In genomic region chr12:70801361-70801760, GRCm38 (mm10) we compare ENCODE assay signal across 13 mouse cellular contexts.
"Had no signal": no experiment of that assay in that cellular context is flagged by ENCODE, and none has a peak within 500 bp of the region (broad histone marks: within the 10 kb centered on the region; RNA-seq: fewer than 3 reads in every experiment).

No protein-coding gene starts in this region.

- H3K4me3 ChIP-seq: limb, embryonic 12.5 days; liver, embryonic 13.5 days; lung, embryonic 15.5 days; midbrain, embryonic 13.5 days had no signal

- H3K9me3 ChIP-seq: liver, embryonic 13.5 days; lung, embryonic 15.5 days; midbrain, embryonic 13.5 days had no signal

- H3K27me3 ChIP-seq: limb, embryonic 12.5 days; liver, embryonic 13.5 days; lung, embryonic 15.5 days had no signal

- DNase-seq: kidney, postnatal 36 days; layer of hippocampus, adult 9-11 months; liver; liver, embryonic 13.5 days; liver, postnatal 0 days; right cerebral cortex, adult 18-20 months; thymus, adult 18-20 months; thymus, postnatal 14 days had no signal

- H3K27ac ChIP-seq: kidney, postnatal 0 days; limb, embryonic 12.5 days; liver, embryonic 13.5 days; lung, embryonic 15.5 days; midbrain, embryonic 13.5 days; stomach, postnatal 0 days had no signal

- ATAC-seq: liver, postnatal 0 days; midbrain, embryonic 13.5 days had no signal

- H3K9ac ChIP-seq: limb, embryonic 12.5 days; liver, embryonic 13.5 days; liver, postnatal 0 days; lung, embryonic 15.5 days; midbrain, embryonic 13.5 days had no signal

- H3K4me2 ChIP-seq: limb, embryonic 12.5 days; liver, embryonic 13.5 days; lung, embryonic 15.5 days; midbrain, embryonic 13.5 days had no signal

- H3K36me3 ChIP-seq: limb, embryonic 12.5 days; liver, embryonic 13.5 days; lung, embryonic 15.5 days; midbrain, embryonic 13.5 days had no signal

- H3K4me1 ChIP-seq: midbrain, embryonic 13.5 days had no signal
